Mouse (Mus musculus): ENCODE data around the gene Brap. TPM values are rescaled to one million over a fixed set of nuclear protein-coding genes. Genes with fewer than 3 reads are reported as not detected.
"Not testable (repeated sequence)": the region's sequence is repeated elsewhere in the genome, so short reads cannot be mapped to it uniquely, and the experiment has no call there.

Brap gene
- polyA plus RNA-seq, 1 experiment from 2014 or later = 30.6 TPM

GRCm38 (mm10) chr5:121627871-121628270 lies 32.5 kb upstream of the Brap start:
- Histone ChIP-seq H3K9me3 (ENCODE audit: control insufficient read depth) (no peaks in the 10 kb centered on the region), H3K4me3 (ENCODE audit: low read depth, low read length) (no peak overlapping the region), H3K4me2 (replicated peaks; ENCODE audit: low read depth) (no peak overlapping the region), H3K27ac (ENCODE audit: low read depth, low read length) (no peak overlapping the region), H3K4me1 (replicated peaks; ENCODE audit: control insufficient read depth, insufficient read depth, low read length) (no peaks in the 10 kb centered on the region), H3K27me3 (replicated peaks; ENCODE audit: control insufficient read depth, insufficient read depth, low read length) (no peaks in the 10 kb centered on the region), H3K9ac (ENCODE audit: low read depth, low read length) (no peak overlapping the region), H3K36me3 (ENCODE audit: control insufficient read depth, insufficient read depth) (0 out of 2 replicates have a peak, but pooled peaks cover 4% of the 10 kb centered on the region)
- 0% methylated on average over 1 of the region's 1 CpGs for WGBS
- TF ChIP-seq CTCF (IDR thresholded peaks at IDR 0.05; ENCODE audit: low read depth) = peak; percentile 92
- no peak for ATAC-seq

- not testable (repeated sequence) for ATAC-seq; H3K27ac ChIP-seq (ENCODE audit: low read depth, low read length); H3K9me3 ChIP-seq (ENCODE audit: control insufficient read depth); H3K36me3 ChIP-seq (ENCODE audit: control insufficient read depth, insufficient read depth); H3K9ac ChIP-seq (ENCODE audit: low read depth, low read length); H3K4me1 ChIP-seq (replicated peaks; ENCODE audit: control insufficient read depth, insufficient read depth, low read length); H3K4me3 ChIP-seq (ENCODE audit: low read depth, low read length); H3K27me3 ChIP-seq (replicated peaks; ENCODE audit: control insufficient read depth, insufficient read depth, low read length); H3K4me2 ChIP-seq (replicated peaks; ENCODE audit: low read depth)
- TF ChIP-seq CTCF (IDR thresholded peaks at IDR 0.05; ENCODE audit: low read depth) = peak; percentile 27
- WGBS = 64% methylated on average over 9 of the region's 9 CpGs
Measured at GRCm38 (mm10) chr5:121631106-121631647, 29.2 kb upstream of the Brap start.

GRCm38 (mm10) chr5:121632804-121633203 lies 27.6 kb upstream of the Brap start:
- ATAC-seq = no peak
- 53% methylated on average over 3 of the region's 3 CpGs for WGBS
- H3K27ac ChIP-seq (ENCODE audit: low read depth, low read length) = no peak overlapping the region

GRCm38 (mm10) chr5:121634668-121635067 lies 25.7 kb upstream of the Brap start:
- no peak for ATAC-seq

More at GRCm38 (mm10) chr5:121632804-121633203, 27.6 kb upstream of the Brap start:
- Histone ChIP-seq H3K4me3 (ENCODE audit: low read depth, low read length) (no peak overlapping the region), H3K9ac (ENCODE audit: low read depth, low read length) (no peak overlapping the region), H3K9me3 (ENCODE audit: control insufficient read depth) (no peaks in the 10 kb centered on the region), H3K27me3 (replicated peaks; ENCODE audit: control insufficient read depth, insufficient read depth, low read length) (no peaks in the 10 kb centered on the region), H3K4me2 (replicated peaks; ENCODE audit: low read depth) (no peak overlapping the region), H3K36me3 (ENCODE audit: control insufficient read depth, insufficient read depth) (0 out of 2 replicates have a peak, but pooled peaks cover 4% of the 10 kb centered on the region), H3K4me1 (replicated peaks; ENCODE audit: control insufficient read depth, insufficient read depth, low read length) (no peaks in the 10 kb centered on the region)
- no peak for TF ChIP-seq CTCF (IDR thresholded peaks at IDR 0.05; ENCODE audit: low read depth)

GRCm38 (mm10) chr5:121637296-121637695 lies 23.1 kb upstream of the Brap start:
- Histone ChIP-seq H3K9me3 (ENCODE audit: control insufficient read depth) (no peaks in the 10 kb centered on the region), H3K4me3 (ENCODE audit: low read depth, low read length) (no peak overlapping the region), H3K9ac (ENCODE audit: low read depth, low read length) (no peak overlapping the region), H3K27me3 (replicated peaks; ENCODE audit: control insufficient read depth, insufficient read depth, low read length) (no peaks in the 10 kb centered on the region), H3K4me1 (replicated peaks; ENCODE audit: control insufficient read depth, insufficient read depth, low read length) (no peaks in the 10 kb centered on the region), H3K36me3 (ENCODE audit: control insufficient read depth, insufficient read depth) (no peaks in the 10 kb centered on the region), H3K27ac (ENCODE audit: low read depth, low read length) (no peak overlapping the region), H3K4me2 (replicated peaks; ENCODE audit: low read depth) (no peak overlapping the region)
- ATAC-seq = no peak
- no peak for TF ChIP-seq CTCF (IDR thresholded peaks at IDR 0.05; ENCODE audit: low read depth)
- 84% methylated on average over 6 of the region's 6 CpGs for WGBS

More at GRCm38 (mm10) chr5:121634668-121635067, 25.7 kb upstream of the Brap start:
- Histone ChIP-seq H3K4me1 (replicated peaks; ENCODE audit: control insufficient read depth, insufficient read depth, low read length) (no peaks in the 10 kb centered on the region), H3K9ac (ENCODE audit: low read depth, low read length) (no peak overlapping the region), H3K4me2 (replicated peaks; ENCODE audit: low read depth) (no peak overlapping the region), H3K9me3 (ENCODE audit: control insufficient read depth) (no peaks in the 10 kb centered on the region), H3K27me3 (replicated peaks; ENCODE audit: control insufficient read depth, insufficient read depth, low read length) (no peaks in the 10 kb centered on the region), H3K36me3 (ENCODE audit: control insufficient read depth, insufficient read depth) (no peaks in the 10 kb centered on the region), H3K27ac (ENCODE audit: low read depth, low read length) (no peak overlapping the region), H3K4me3 (ENCODE audit: low read depth, low read length) (no peak overlapping the region)
- 86% methylated on average over 5 of the region's 5 CpGs for WGBS
- no peak for TF ChIP-seq CTCF (IDR thresholded peaks at IDR 0.05; ENCODE audit: low read depth)

GRCm38 (mm10) chr5:121639601-121640000 lies 20.8 kb upstream of the Brap start:
- TF ChIP-seq CTCF (IDR thresholded peaks at IDR 0.05; ENCODE audit: low read depth) = no peak
- Histone ChIP-seq H3K9me3 (ENCODE audit: control insufficient read depth) (no peaks in the 10 kb centered on the region), H3K9ac (ENCODE audit: low read depth, low read length) (no peak overlapping the region), H3K4me3 (ENCODE audit: low read depth, low read length) (no peak overlapping the region), H3K4me1 (replicated peaks; ENCODE audit: control insufficient read depth, insufficient read depth, low read length) (no peaks in the 10 kb centered on the region), H3K4me2 (replicated peaks; ENCODE audit: low read depth) (no peak overlapping the region), H3K27me3 (replicated peaks; ENCODE audit: control insufficient read depth, insufficient read depth, low read length) (no peaks in the 10 kb centered on the region), H3K36me3 (ENCODE audit: control insufficient read depth, insufficient read depth) (peaks cover 6% of the 10 kb centered on the region; the same call in 1 of the 2 replicates), H3K27ac (ENCODE audit: low read depth, low read length) (no peak overlapping the region)
- WGBS = 89% methylated on average over 9 of the region's 9 CpGs
- no peak for ATAC-seq

All from intestine, postnatal 0 days (tissue).